Mouse (Mus musculus) C2C12 (cell line): ENCODE measurements around the gene Smtnl2.

Source experiments
- CEBPB ChIP-seq: IDR thresholded peaks from one replicate; pipeline ENCODE4 v1.6.1; 2011; ENCODE audit warnings: low read depth, mild to moderate bottlenecking, control low read depth, moderate library complexity
- CTCF ChIP-seq: IDR thresholded peaks from one replicate; pipeline ENCODE4 v1.5.1; 2011; ENCODE audit not compliant: control insufficient read depth, insufficient read depth, insufficient read length
- FOSL1 ChIP-seq: IDR thresholded peaks from one replicate; pipeline ENCODE4 v1.8.0; 2011; ENCODE audit warnings: mild to moderate bottlenecking, low read length; ENCODE audit not compliant: poor library complexity, insufficient read depth, severe bottlenecking
- MAX ChIP-seq: IDR thresholded peaks from one replicate; pipeline ENCODE4 v1.6.1; 2011; ENCODE audit warnings: mild to moderate bottlenecking, control low read depth
- MYOD1 ChIP-seq: IDR thresholded peaks from one replicate; pipeline ENCODE4 v1.6.1; 2011; ENCODE audit warnings: low read depth; ENCODE audit not compliant: control insufficient read depth, insufficient read length
- MYOG ChIP-seq: IDR thresholded peaks from one replicate; pipeline ENCODE4 v1.6.1; 2011; ENCODE audit not compliant: control insufficient read depth, insufficient read length; ENCODE audit errors: extremely low read depth
- USF1 ChIP-seq: IDR thresholded peaks from one replicate; pipeline ENCODE4 v1.6.1; 2011; ENCODE audit warnings: low read depth, mild to moderate bottlenecking, control low read depth, moderate library complexity

DNA sequence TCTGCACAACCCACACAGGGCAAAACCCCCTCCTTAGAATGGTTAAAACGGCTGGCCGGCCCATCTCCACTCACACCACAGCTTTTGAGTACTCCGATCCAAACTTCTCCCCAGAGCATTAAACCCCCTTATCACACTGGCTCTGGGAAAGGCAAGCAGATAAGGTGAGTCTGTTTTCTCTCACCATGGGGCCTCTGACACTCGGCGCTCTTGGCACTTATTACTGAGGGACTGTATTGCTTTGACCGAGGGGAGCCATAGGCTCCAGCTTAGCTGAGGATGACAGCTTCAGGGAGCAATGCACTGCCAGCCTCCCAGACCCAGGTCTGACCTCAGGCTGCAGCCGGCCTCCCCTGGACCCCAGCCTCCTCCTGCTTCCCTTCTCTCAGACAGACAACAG lies 3.9 kb downstream of the Smtnl2 start:
- TF ChIP-seq CTCF (no peak), MAX (no peak), MYOD1 (no peak), USF1 (no peak), MYOG (no peak), FOSL1 (no peak), CEBPB (no peak)
